Mouse (Mus musculus) forebrain, embryonic 14.5 days (tissue): ENCODE results near the gene Poc5. TPM values are rescaled to one million over a fixed set of nuclear protein-coding genes. Genes with fewer than 3 reads are reported as not detected.

Source experiments
- ATAC-seq: fragments of 200-750 bp; cut with Nextera tagmentation; 2 replicates; pipeline ENCODE4 v1.8.0; 2017; ENCODE audit warnings: mild to moderate bottlenecking, moderate library complexity
- DNase-seq: peaks from one replicate; pipeline ENCODE4 v3.0.0-alpha.2; 2015; ENCODE audit warnings: low spot score
- H3K27ac ChIP-seq: fragments of 300-500 bp; sonication (generic); 2 replicates; pipeline ENCODE4 v1.5.1; 2014; ENCODE audit warnings: low read depth, mild to moderate bottlenecking, control low read depth, low read length, moderate library complexity
- H3K27me3 ChIP-seq: fragments of 300-500 bp; sonication (generic); replicated peaks from 2 replicates; pipeline ENCODE4 v1.6.1; 2014; ENCODE audit warnings: low read length, control low read depth, mixed read lengths; ENCODE audit not compliant: control insufficient read depth, insufficient read depth
- H3K36me3 ChIP-seq: fragments of 300-500 bp; sonication (generic); 2 replicates; pipeline ENCODE4 v1.6.1; 2014; ENCODE audit warnings: low read length, control low read depth; ENCODE audit not compliant: control insufficient read depth, insufficient read depth
- H3K4me1 ChIP-seq: fragments of 300-500 bp; sonication (generic); 2 replicates; pipeline ENCODE4 v1.6.1; 2014; ENCODE audit warnings: antibody characterized with exemption, low read length, control low read depth; ENCODE audit not compliant: control insufficient read depth, insufficient read depth
- H3K4me2 ChIP-seq: fragments of 300-500 bp; sonication (generic); 2 replicates; pipeline ENCODE4 v1.6.1; 2014; ENCODE audit warnings: mild to moderate bottlenecking, control low read depth, low read length
- H3K4me3 ChIP-seq: fragments of 300-500 bp; sonication (generic); 2 replicates; pipeline ENCODE4 v1.5.1; 2014; ENCODE audit warnings: low read depth, low read length, control low read depth
- H3K9ac ChIP-seq: fragments of 300-500 bp; sonication (generic); 2 replicates; pipeline ENCODE4 v1.6.1; 2014; ENCODE audit warnings: mild to moderate bottlenecking, low read length, control low read depth, moderate library complexity
- H3K9me3 ChIP-seq: fragments of 300-500 bp; sonication (generic); replicated peaks from 2 replicates; pipeline ENCODE4 v1.6.1; 2016; ENCODE audit warnings: low read length, control low read depth, mixed read lengths; ENCODE audit not compliant: control insufficient read depth
- WGBS: fragments of 180-500 bp; shearing (Covaris S2); extraction: QIAGEN DNeasy Blood & Tissue Kit; methylation state at CpG from one replicate; pipeline ENCODE4 v1.1.7; 2014; 5-methylcytosine and 5-hydroxymethylcytosine counted together
- microRNA-seq: library from miRNA; unstranded; fragments of <30 nt; microRNA quantifications from one replicate; pipeline ENCODE4, GENCODE M21; 2016
- polyA plus RNA-seq: library from polyadenylated mRNA; unstranded; fragments of >200 nt; fragmentation: Nextera tagmentation; extraction: Ambion mirVana; gene quantifications from 2 replicates; pipeline ENCODE4 v1.2.1, GENCODE M21; 2014

Gene Poc5
- polyA plus RNA-seq, 1 experiment from 2014 or later = 28.0 TPM

DNA sequence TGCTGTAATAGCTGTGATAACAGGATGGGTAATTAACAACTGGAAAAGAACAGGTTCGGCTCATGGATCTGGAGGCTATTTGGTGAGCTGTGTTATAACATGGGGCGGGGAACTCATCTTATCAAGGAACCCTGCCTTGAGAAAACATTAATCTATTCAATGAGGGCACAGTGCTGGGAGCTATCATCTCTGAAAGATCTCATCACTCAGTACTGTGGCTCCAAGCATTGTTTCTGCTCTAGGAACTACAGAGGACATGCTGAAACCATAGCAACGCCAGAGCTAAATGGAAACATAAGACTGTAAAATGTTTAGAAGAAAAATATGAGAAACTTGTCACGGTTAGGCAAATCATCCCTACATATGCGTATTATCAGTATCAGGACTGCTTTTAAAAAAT is 69.9 kb downstream of the Poc5 start:
- Histone ChIP-seq H3K9ac (no peak overlapping the region), H3K4me3 (no peak overlapping the region), H3K27me3 (no peaks in the 10 kb centered on the region), H3K27ac (no peak overlapping the region), H3K4me1 (no peaks in the 10 kb centered on the region), H3K9me3 (no peaks in the 10 kb centered on the region), H3K36me3 (no peaks in the 10 kb centered on the region), H3K4me2 (no peak overlapping the region)
- DNase-seq (no peak), ATAC-seq (no peak)
- 91% methylated on average over 5 of the region's 5 CpGs for WGBS

- ATAC-seq (no peak), DNase-seq (no peak)
- Histone ChIP-seq H3K4me3 (no peak overlapping the region), H3K4me2 (no peak overlapping the region), H3K27ac (no peak overlapping the region), H3K9me3 (no peaks in the 10 kb centered on the region), H3K36me3 (no peaks in the 10 kb centered on the region), H3K9ac (no peak overlapping the region), H3K4me1 (no peaks in the 10 kb centered on the region), H3K27me3 (no peaks in the 10 kb centered on the region)
- 88% methylated on average over 4 of the region's 4 CpGs for WGBS
Observed at GRCm38 (mm10) chr13:96458606-96459005, 70.5 kb downstream of the Poc5 start.

DNA sequence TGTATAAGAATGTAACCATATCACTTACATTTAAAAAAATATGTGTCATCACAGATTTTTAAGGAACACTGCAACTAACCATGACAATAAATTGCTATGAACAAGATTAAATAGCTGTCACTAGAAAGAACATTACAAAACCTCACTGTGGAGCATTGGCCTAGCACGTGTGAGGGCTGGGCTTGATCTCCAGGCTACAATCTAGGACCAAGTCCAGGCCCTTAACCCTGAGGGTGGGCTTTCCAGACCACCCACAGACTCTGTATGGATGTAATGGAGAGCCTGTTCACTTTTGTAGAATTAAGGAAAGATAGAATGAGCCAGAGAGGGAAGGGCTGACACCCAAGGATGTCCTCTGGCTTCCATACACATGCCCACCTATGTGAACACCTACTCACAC is 74.5 kb downstream of the Poc5 start:
- Histone ChIP-seq H3K4me2 (no peak overlapping the region), H3K4me1 (no peaks in the 10 kb centered on the region), H3K9me3 (no peaks in the 10 kb centered on the region), H3K9ac (no peak overlapping the region), H3K4me3 (no peak overlapping the region), H3K27me3 (no peaks in the 10 kb centered on the region), H3K27ac (no peak overlapping the region), H3K36me3 (no peaks in the 10 kb centered on the region)
- DNase-seq (no peak), ATAC-seq (no peak)
- WGBS = 70% methylated on average over 1 of the region's 1 CpGs

DNA sequence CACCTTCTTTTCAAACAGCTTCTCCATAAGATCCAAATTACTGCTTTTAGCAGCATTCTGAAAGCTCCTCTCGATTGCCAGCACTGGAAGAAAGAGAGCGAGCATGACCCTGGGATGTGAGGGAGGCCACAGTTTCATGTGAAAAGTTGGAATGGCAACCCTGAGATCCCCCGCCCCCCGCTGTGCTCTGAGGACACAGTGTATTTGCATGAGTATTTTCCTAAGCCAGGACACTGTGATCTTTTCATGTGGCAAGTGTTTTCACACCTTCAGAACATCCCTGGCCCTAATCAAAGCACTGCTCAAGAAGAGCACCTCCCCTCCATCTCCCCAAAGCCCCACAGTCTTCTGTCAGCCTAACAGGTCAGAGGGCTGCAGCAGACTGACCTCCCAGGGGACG is 77.2 kb downstream of the Poc5 start:
- no peak overlapping the region for H3K9ac ChIP-seq
- no peak for DNase-seq
- 66% methylated on average over 5 of the region's 5 CpGs for WGBS
- no peak overlapping the region for H3K4me2 ChIP-seq
- no peaks in the 10 kb centered on the region for H3K36me3 ChIP-seq
- no peaks in the 10 kb centered on the region for H3K27me3 ChIP-seq
- H3K4me1 ChIP-seq = no peaks in the 10 kb centered on the region
- no peak overlapping the region for H3K27ac ChIP-seq
- no peaks in the 10 kb centered on the region for H3K9me3 ChIP-seq
- no peak for ATAC-seq
- H3K4me3 ChIP-seq = no peak overlapping the region

Small RNAs within 50 kb of the gene (microRNA-seq; reads per million reads assigned to microRNA genes)
- not detected for gene Gm25213

Other genes with a start within 250 kb of the Poc5 start
- gene Ankdd1b, start 82.9 kb downstream of the Poc5 start, polyA plus RNA-seq = not detected in 2 replicates
- gene Gm17622, start 102.4 kb downstream of the Poc5 start, polyA plus RNA-seq = not detected in 2 replicates
- 3.8 and 5.7 TPM in 2 replicates for gene Polk, start 154.3 kb downstream of the Poc5 start, polyA plus RNA-seq
- gene Col4a3bp, start 154.3 kb downstream of the Poc5 start, polyA plus RNA-seq = 5.5 and 6.7 TPM in 2 replicates